Comparison of ENCODE assay signal across 7 mouse cellular contexts in genomic region chr13:43734641-43735040, GRCm38 (mm10). TPM values are rescaled to one million over a fixed set of nuclear protein-coding genes. Genes with fewer than 3 reads are reported as not detected.
A peak's percentile ranks its signal among the peaks of the same experiment; 100 is the strongest.
DNase-seq lines count a peak whose midpoint lies in the region; ATAC-seq lines count a peak whose summit lies in the region.

No protein-coding gene starts in this region.

- no peaks in the 10 kb centered on the region for H3K36me3 ChIP-seq in neural tube, embryonic 15.5 days
- no peaks in the 10 kb centered on the region for H3K36me3 ChIP-seq in heart, embryonic 13.5 days

- H3K27me3 ChIP-seq in neural tube, embryonic 15.5 days (replicated peaks) = no peaks in the 10 kb centered on the region
- no peaks in the 10 kb centered on the region for H3K27me3 ChIP-seq in heart, embryonic 13.5 days (replicated peaks)

- H3K9ac ChIP-seq in neural tube, embryonic 15.5 days (replicated peaks) = no peak overlapping the region
- no peak overlapping the region for H3K9ac ChIP-seq in heart, embryonic 13.5 days

- ATAC-seq in neural tube, embryonic 15.5 days (ENCODE audit: low FRiP score) = no peak
- no peak for ATAC-seq in heart, embryonic 13.5 days (ENCODE audit: extremely low read depth, insufficient number of reproducible peaks, low FRiP score, low TSS enrichment)
- ATAC-seq in megakaryocyte-erythroid progenitor cell, adult 5-6 weeks (replicated peaks; ENCODE audit: low FRiP score, low TSS enrichment, poor library complexity, severe bottlenecking) = no peak

- H3K4me1 ChIP-seq in neural tube, embryonic 15.5 days = peaks cover 6% of the 10 kb centered on the region; the same call in 1 of the 2 replicates
- peaks cover 8% of the 10 kb centered on the region for H3K4me1 ChIP-seq in heart, embryonic 13.5 days

- 44% methylated on average over 14 of the region's 14 CpGs for WGBS in neural tube, embryonic 15.5 days
- WGBS in heart, embryonic 13.5 days = 47% methylated on average over 14 of the region's 14 CpGs

- H3K4me3 ChIP-seq in neural tube, embryonic 15.5 days (replicated peaks) = no peak overlapping the region
- H3K4me3 ChIP-seq in heart, embryonic 13.5 days = no peak overlapping the region

- 0 out of 2 replicates have a peak overlapping the region, but pooled peaks have one; percentile 4 for H3K4me2 ChIP-seq in neural tube, embryonic 15.5 days
- peak overlapping the region; percentile 34; the same call in 1 of the 2 replicates for H3K4me2 ChIP-seq in heart, embryonic 13.5 days

- DNase-seq in neural tube, embryonic 10.5 days (ENCODE audit: extremely low spot score, low spot score) = no peak
- DNase-seq in cerebellum, adult 9-10 months = peak; percentile 94
- peak; percentile 50 to 59 for DNase-seq in layer of hippocampus, postnatal 14 days (ENCODE audit: low spot score in 2 of 2)
- no peak for DNase-seq in natural killer cell, adult 2 months (ENCODE audit: low spot score in 2 of 2)

- H3K27ac ChIP-seq in neural tube, embryonic 15.5 days (replicated peaks) = no peak overlapping the region
- no peak overlapping the region for H3K27ac ChIP-seq in heart, embryonic 13.5 days (replicated peaks)

- no peaks in the 10 kb centered on the region for H3K9me3 ChIP-seq in neural tube, embryonic 15.5 days (replicated peaks)
- H3K9me3 ChIP-seq in heart, embryonic 13.5 days = no peaks in the 10 kb centered on the region

RNA-seq across cellular contexts. Expression of gene Cd83, which starts 49.9 kb away (rescaled TPM):
- 31.0 and 43.1 TPM in 2 replicates for polyA plus RNA-seq in neural tube, embryonic 15.5 days (2015; fragmentation: Nextera tagmentation; extraction: Ambion mirVana)
- 2.9 and 3.1 TPM in 2 replicates for polyA plus RNA-seq in heart, embryonic 13.5 days (2015; fragmentation: Nextera tagmentation; extraction: Ambion mirVana)
- total RNA-seq in layer of hippocampus, postnatal 14 days (2021) = 1 to 10 TPM; 6.6 to 7.3 TPM
- 0.32 TPM in 1 of 2 replicates, not detected in the other for total RNA-seq in megakaryocyte-erythroid progenitor cell, adult 5-6 weeks (2014; fragmentation: Nextera tagmentation)
- 0.38 TPM in 1 of 2 replicates, not detected in the other for total RNA-seq in megakaryocyte-erythroid progenitor cell, adult 5-6 weeks (2017)

Comparison
In these comparisons a context has a peak if more than half of its experiments do, and no peak if none do; other contexts are left out.
1. DNase-seq: peak in cerebellum, adult 9-10 months (single experiment) and layer of hippocampus, postnatal 14 days (2 of 2); none in neural tube, embryonic 10.5 days (single experiment) and natural killer cell, adult 2 months (0 of 2).
2. RNA of gene Cd83, which starts 49.9 kb away (total RNA-seq): 6.6 to 7.3 TPM in layer of hippocampus, postnatal 14 days; 0.32 to 0.38 TPM in megakaryocyte-erythroid progenitor cell, adult 5-6 weeks; every median in the first group is over 4 times any median in the second.